Mouse (Mus musculus) layer of hippocampus, adult 9-10 months (tissue): ENCODE data around the gene Msmb.

Experiments used
- DNase-seq: peaks from one replicate; pipeline ENCODE4 v3.0.0; 2022; ENCODE audit warnings: low spot score

Gene Msmb

GRCm38 (mm10) chr14:32145809-32146511, 4.1 kb downstream of the Msmb start:
- DNase-seq = no peak

- no peak for DNase-seq
Measured at GRCm38 (mm10) chr14:32146578-32146977, 4.8 kb downstream of the Msmb start.

GRCm38 (mm10) chr14:32150872-32151271, 9.0 kb downstream of the Msmb start:
- DNase-seq = no peak

- no peak for DNase-seq
Measured at GRCm38 (mm10) chr14:32152243-32152965, 10.6 kb downstream of the Msmb start.

GRCm38 (mm10) chr14:32153156-32153555, 11.3 kb downstream of the Msmb start:
- DNase-seq = no peak

- DNase-seq = no peak
Measured at GRCm38 (mm10) chr14:32154758-32155157, 12.9 kb downstream of the Msmb start.

- no peak for DNase-seq
Measured at GRCm38 (mm10) chr14:32159150-32159670, 17.4 kb downstream of the Msmb start.

GRCm38 (mm10) chr14:32159690-32160246, 17.9 kb downstream of the Msmb start, which contains the start of gene Ncoa4:
Gene Ncoa4 (plus strand): TSS chr14:32159865.
- peak; percentile 99 for DNase-seq

GRCm38 (mm10) chr14:32160563-32160962, 18.7 kb downstream of the Msmb start:
- no peak for DNase-seq

GRCm38 (mm10) chr14:32161090-32161885, 19.5 kb downstream of the Msmb start:
- DNase-seq = no peak

- no peak for DNase-seq
Measured at GRCm38 (mm10) chr14:32162231-32162630, 20.4 kb downstream of the Msmb start.

- DNase-seq = no peak
Measured at GRCm38 (mm10) chr14:32163203-32163888, 21.5 kb downstream of the Msmb start.

GRCm38 (mm10) chr14:32164173-32165051, 22.6 kb downstream of the Msmb start:
- no peak for DNase-seq

- no peak for DNase-seq
Measured at GRCm38 (mm10) chr14:32165278-32166061, 23.6 kb downstream of the Msmb start.

GRCm38 (mm10) chr14:32166062-32166441, 24.2 kb downstream of the Msmb start:
- no peak for DNase-seq

- DNase-seq = no peak
Measured at GRCm38 (mm10) chr14:32166840-32167239, 25.0 kb downstream of the Msmb start.

- DNase-seq = no peak
Measured at GRCm38 (mm10) chr14:32167326-32167725, 25.5 kb downstream of the Msmb start.

- DNase-seq = no peak
Measured at GRCm38 (mm10) chr14:32168653-32169231, 26.9 kb downstream of the Msmb start.

- DNase-seq = no peak
Measured at GRCm38 (mm10) chr14:32170137-32170536, 28.3 kb downstream of the Msmb start.
